Mouse (Mus musculus) limb, embryonic 13.5 days (tissue): ENCODE results near the gene Tbk1. TPM values are rescaled to one million over a fixed set of nuclear protein-coding genes. Genes with fewer than 3 reads are reported as not detected.
A peak's percentile ranks its signal among the peaks of the same experiment; 100 is the strongest.

ENCODE experiments used
- ATAC-seq: fragments of 200-750 bp; cut with Nextera tagmentation; 2 replicates; pipeline ENCODE4 v1.8.0; 2017; ENCODE audit warnings: low read depth, moderate number of reproducible peaks, moderate TSS enrichment; ENCODE audit not compliant: low FRiP score
- H3K27ac ChIP-seq: fragments of 300-500 bp; sonication (generic); 2 replicates; pipeline ENCODE4 v1.5.1; 2015; ENCODE audit warnings: inconsistent platforms, mild to moderate bottlenecking, moderate library complexity
- H3K27me3 ChIP-seq: fragments of 300-500 bp; sonication (generic); 2 replicates; pipeline ENCODE4 v1.6.1; 2015; ENCODE audit warnings: mild to moderate bottlenecking, inconsistent platforms
- H3K36me3 ChIP-seq: fragments of 300-500 bp; sonication (generic); 2 replicates; pipeline ENCODE4 v1.6.1; 2015; ENCODE audit warnings: inconsistent platforms, mild to moderate bottlenecking, moderate library complexity
- H3K4me1 ChIP-seq: fragments of 300-500 bp; sonication (generic); 2 replicates; pipeline ENCODE4 v1.6.1; 2015; ENCODE audit warnings: inconsistent platforms
- H3K4me2 ChIP-seq: fragments of 300-500 bp; sonication (generic); replicated peaks from 2 replicates; pipeline ENCODE4 v1.6.1; 2015; ENCODE audit warnings: inconsistent platforms, mild to moderate bottlenecking, moderate library complexity
- H3K4me3 ChIP-seq: fragments of 300-500 bp; sonication (generic); 2 replicates; pipeline ENCODE4 v1.5.1; 2015; ENCODE audit warnings: moderate library complexity, mild to moderate bottlenecking, inconsistent platforms
- H3K9ac ChIP-seq: fragments of 300-500 bp; sonication (generic); 2 replicates; pipeline ENCODE4 v1.6.1; 2015; ENCODE audit warnings: mild to moderate bottlenecking, inconsistent platforms
- H3K9me3 ChIP-seq: fragments of 300-500 bp; sonication (generic); 2 replicates; pipeline ENCODE4 v1.6.1; 2016; ENCODE audit warnings: inconsistent platforms
- WGBS: fragments of 180-500 bp; shearing (Covaris S2); methylation state at CpG from one replicate; pipeline ENCODE4 v1.1.7; 2015; 5-methylcytosine and 5-hydroxymethylcytosine counted together
- polyA plus RNA-seq: library from polyadenylated mRNA; unstranded; fragments of >200 nt; fragmentation: Nextera tagmentation; extraction: Ambion mirVana; gene quantifications from 2 replicates; pipeline ENCODE4 v1.2.1, GENCODE M21; 2015

The Tbk1 gene
- polyA plus RNA-seq, 1 experiment from 2014 or later: 31.1 TPM

GRCm38 (mm10) chr10:121615146-121615870, 28.7 kb upstream of the Tbk1 start:
- Histone ChIP-seq H3K36me3 (peaks cover 92% of the 10 kb centered on the region), H3K27me3 (no peaks in the 10 kb centered on the region), H3K27ac (no peak overlapping the region), H3K4me3 (no peak overlapping the region), H3K4me2 (no peak overlapping the region), H3K4me1 (no peaks in the 10 kb centered on the region), H3K9ac (no peak overlapping the region), H3K9me3 (no peaks in the 10 kb centered on the region)
- WGBS: 94% methylated on average over 13 of the region's 13 CpGs
- ATAC-seq: no peak

- Histone ChIP-seq H3K9ac (no peak overlapping the region), H3K27ac (no peak overlapping the region), H3K4me3 (no peak overlapping the region), H3K9me3 (no peaks in the 10 kb centered on the region), H3K4me1 (no peaks in the 10 kb centered on the region), H3K4me2 (no peak overlapping the region), H3K27me3 (no peaks in the 10 kb centered on the region), H3K36me3 (peaks cover 92% of the 10 kb centered on the region)
- ATAC-seq: no peak
- 91% methylated on average over 13 of the region's 13 CpGs for WGBS
Measured at GRCm38 (mm10) chr10:121613570-121613969, 27.0 kb upstream of the Tbk1 start.

- H3K27me3 ChIP-seq: no peaks in the 10 kb centered on the region
- no peaks in the 10 kb centered on the region for H3K9me3 ChIP-seq
- no peak overlapping the region for H3K27ac ChIP-seq
- H3K9ac ChIP-seq: no peak overlapping the region
- WGBS: 87% methylated on average over 6 of the region's 6 CpGs
- no peak overlapping the region for H3K4me2 ChIP-seq
- no peaks in the 10 kb centered on the region for H3K4me1 ChIP-seq
- H3K36me3 ChIP-seq: peaks cover 91% of the 10 kb centered on the region
- no peak for ATAC-seq
- H3K4me3 ChIP-seq: no peak overlapping the region
Measured at GRCm38 (mm10) chr10:121612448-121612847, 25.9 kb upstream of the Tbk1 start.

DNA sequence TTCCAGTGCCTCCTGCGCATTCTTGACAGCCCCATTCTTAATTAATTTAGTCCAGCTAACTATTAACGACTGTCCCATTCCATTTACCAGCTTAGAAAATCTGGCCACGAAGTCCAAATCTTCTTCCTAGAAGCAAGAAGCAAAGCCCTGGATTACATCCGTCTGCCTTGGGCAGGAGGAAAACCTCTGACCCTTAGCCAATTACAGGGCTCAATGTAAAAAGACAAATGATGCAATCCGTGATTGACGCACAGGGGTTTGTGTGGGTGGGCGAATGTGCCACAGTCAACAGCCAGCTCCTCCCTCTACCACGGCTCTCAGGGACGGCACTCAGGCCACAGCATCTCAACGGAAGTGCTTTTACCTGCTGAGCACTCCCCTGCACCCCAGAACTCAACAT, 25.0 kb upstream of the Tbk1 start:
- no peak overlapping the region for H3K4me3 ChIP-seq
- ATAC-seq: no peak
- H3K27ac ChIP-seq: no peak overlapping the region
- no peaks in the 10 kb centered on the region for H3K4me1 ChIP-seq
- 85% methylated on average over 10 of the region's 10 CpGs for WGBS
- H3K9me3 ChIP-seq: no peaks in the 10 kb centered on the region
- H3K36me3 ChIP-seq: peaks cover 91% of the 10 kb centered on the region
- H3K9ac ChIP-seq: no peak overlapping the region
- H3K4me2 ChIP-seq: no peak overlapping the region
- no peaks in the 10 kb centered on the region for H3K27me3 ChIP-seq

DNA sequence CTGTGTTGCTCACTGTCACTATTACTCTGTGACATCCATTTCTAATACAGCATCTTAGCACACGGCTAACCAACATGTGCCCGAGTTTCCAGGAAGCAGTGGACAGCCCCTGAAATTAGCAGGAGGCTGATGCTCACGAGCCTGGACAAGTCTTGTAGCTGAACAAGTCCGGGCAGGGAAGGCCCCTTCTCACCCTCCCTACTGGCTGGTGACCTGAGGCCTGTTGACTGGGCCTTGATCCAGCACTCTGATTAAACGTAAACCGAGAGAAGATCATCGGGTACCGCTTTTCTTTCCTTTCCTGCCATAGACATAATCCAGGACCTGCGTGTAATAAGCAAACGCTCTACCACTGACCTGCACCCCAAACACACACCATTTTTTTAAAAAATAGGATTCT, 21.6 kb upstream of the Tbk1 start:
- Histone ChIP-seq H3K27ac (no peak overlapping the region), H3K4me3 (no peak overlapping the region), H3K27me3 (no peaks in the 10 kb centered on the region), H3K4me2 (no peak overlapping the region), H3K9ac (no peak overlapping the region), H3K9me3 (no peaks in the 10 kb centered on the region), H3K36me3 (peaks cover 93% of the 10 kb centered on the region), H3K4me1 (no peaks in the 10 kb centered on the region)
- no peak for ATAC-seq
- WGBS: 88% methylated on average over 10 of the region's 10 CpGs

GRCm38 (mm10) chr10:121604632-121605344, 18.2 kb upstream of the Tbk1 start:
- H3K27me3 ChIP-seq: no peaks in the 10 kb centered on the region

DNA sequence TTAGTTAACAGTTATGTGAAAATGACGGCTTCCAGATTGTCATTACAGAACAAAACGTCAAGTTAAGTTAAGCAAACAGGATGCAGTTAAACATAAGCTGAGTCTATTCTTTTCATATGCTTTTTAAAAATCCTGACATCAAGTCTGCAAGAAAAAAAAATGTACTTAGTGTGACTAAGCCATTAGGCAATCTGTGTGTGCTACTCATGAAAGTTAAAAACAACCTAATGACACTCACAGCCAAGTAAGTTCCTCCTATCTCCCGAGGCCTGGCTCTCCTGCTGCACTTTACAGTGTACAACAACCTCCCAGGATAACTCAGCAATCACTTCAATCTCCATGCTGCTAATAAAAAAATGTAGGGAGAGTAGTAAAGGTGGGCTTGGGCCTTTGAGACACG, 17.0 kb upstream of the Tbk1 start:
- Histone ChIP-seq H3K9ac (no peak overlapping the region), H3K4me2 (no peak overlapping the region), H3K36me3 (peaks cover 99% of the 10 kb centered on the region), H3K9me3 (no peaks in the 10 kb centered on the region), H3K27ac (no peak overlapping the region), H3K27me3 (no peaks in the 10 kb centered on the region), H3K4me3 (no peak overlapping the region), H3K4me1 (no peaks in the 10 kb centered on the region)
- no peak for ATAC-seq
- WGBS: 84% methylated on average over 4 of the region's 4 CpGs

More at GRCm38 (mm10) chr10:121604632-121605344, 18.2 kb upstream of the Tbk1 start:
- Histone ChIP-seq H3K36me3 (peaks cover 97% of the 10 kb centered on the region), H3K9ac (no peak overlapping the region), H3K27ac (no peak overlapping the region), H3K4me3 (no peak overlapping the region), H3K4me2 (no peak overlapping the region), H3K4me1 (no peaks in the 10 kb centered on the region), H3K9me3 (no peaks in the 10 kb centered on the region)
- ATAC-seq: no peak
- WGBS: 96% methylated on average over 13 of the region's 13 CpGs

GRCm38 (mm10) chr10:121601272-121601671, 14.7 kb upstream of the Tbk1 start:
- H3K36me3 ChIP-seq: peaks cover 99% of the 10 kb centered on the region
- H3K4me3 ChIP-seq: no peak overlapping the region
- H3K27me3 ChIP-seq: no peaks in the 10 kb centered on the region
- peak; percentile 38; the same call in 1 of the 2 replicates for ATAC-seq
- H3K4me1 ChIP-seq: no peaks in the 10 kb centered on the region
- WGBS: 72% methylated on average over 6 of the region's 6 CpGs
- H3K9me3 ChIP-seq: no peaks in the 10 kb centered on the region
- H3K27ac ChIP-seq: no peak overlapping the region; the same call in 1 of the 2 replicates
- no peak overlapping the region for H3K4me2 ChIP-seq
- H3K9ac ChIP-seq: no peak overlapping the region

DNA sequence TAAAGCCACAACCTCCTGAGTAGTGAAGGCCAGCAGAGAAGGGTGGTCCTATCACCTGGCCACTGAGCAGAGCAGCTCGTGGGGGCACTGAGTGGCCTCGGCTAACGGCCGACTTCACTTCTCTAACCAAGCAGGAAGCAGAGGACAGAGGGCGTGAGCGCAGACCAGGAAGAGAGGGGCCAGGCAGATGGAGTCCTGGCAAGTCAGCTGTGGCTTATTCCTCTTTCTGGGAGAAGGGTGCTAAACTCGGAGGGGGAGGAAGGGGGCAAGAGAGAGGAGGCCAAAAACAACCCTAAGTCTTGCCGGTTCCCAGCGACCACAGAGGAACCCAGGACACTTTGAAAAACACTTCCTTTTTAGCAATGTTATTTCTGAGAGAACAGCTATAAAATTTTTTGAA, 10.0 kb upstream of the Tbk1 start:
- ATAC-seq: no peak
- Histone ChIP-seq H3K9me3 (no peaks in the 10 kb centered on the region), H3K27ac (no peak overlapping the region), H3K4me3 (no peak overlapping the region), H3K4me2 (no peak overlapping the region), H3K27me3 (no peaks in the 10 kb centered on the region), H3K4me1 (no peaks in the 10 kb centered on the region), H3K36me3 (peaks cover 95% of the 10 kb centered on the region), H3K9ac (no peak overlapping the region)
- WGBS: 93% methylated on average over 9 of the region's 9 CpGs

GRCm38 (mm10) chr10:121591106-121591505, 4.5 kb upstream of the Tbk1 start:
- 94% methylated on average over 14 of the region's 14 CpGs for WGBS
- Histone ChIP-seq H3K4me1 (no peaks in the 10 kb centered on the region), H3K27me3 (no peaks in the 10 kb centered on the region), H3K9me3 (no peaks in the 10 kb centered on the region), H3K36me3 (peaks cover 64% of the 10 kb centered on the region), H3K9ac (0 out of 2 replicates have a peak overlapping the region, but pooled peaks have one; percentile 8), H3K4me2 (no peak overlapping the region), H3K27ac (no peak overlapping the region), H3K4me3 (no peak overlapping the region)
- no peak for ATAC-seq

DNA sequence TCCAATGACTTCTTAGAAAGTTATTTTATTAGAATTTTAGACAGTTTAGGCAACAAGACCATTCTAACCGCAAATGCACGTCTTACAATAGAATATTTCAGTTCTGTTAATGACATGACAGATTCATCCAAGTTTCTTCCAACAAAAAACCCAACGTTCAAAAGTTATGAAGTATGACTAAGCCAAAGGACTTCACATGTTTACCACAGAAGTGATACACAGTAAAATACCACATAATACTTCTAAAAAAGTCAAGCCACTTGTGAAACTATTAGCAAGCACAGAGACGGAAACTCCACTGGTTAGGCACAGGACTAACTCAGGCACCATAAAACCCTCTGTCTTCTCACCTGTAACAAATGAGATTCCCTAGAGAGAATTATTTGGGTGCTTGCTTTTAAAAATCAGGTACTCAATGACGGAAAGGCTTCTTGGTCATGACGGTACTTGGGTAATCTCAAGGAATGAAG, 819 bp upstream of the Tbk1 start:
- Histone ChIP-seq H3K9ac (peak overlapping the region; percentile 90), H3K36me3 (peaks cover 48% of the 10 kb centered on the region), H3K4me3 (peak overlapping the region; percentile 89), H3K4me1 (peaks cover 12% of the 10 kb centered on the region), H3K27ac (peak overlapping the region; percentile 61; the same call in 1 of the 2 replicates), H3K4me2 (peak overlapping the region; percentile 81), H3K9me3 (no peaks in the 10 kb centered on the region), H3K27me3 (no peaks in the 10 kb centered on the region)
- ATAC-seq: no peak
- WGBS: 61% methylated on average over 6 of the region's 6 CpGs

DNA sequence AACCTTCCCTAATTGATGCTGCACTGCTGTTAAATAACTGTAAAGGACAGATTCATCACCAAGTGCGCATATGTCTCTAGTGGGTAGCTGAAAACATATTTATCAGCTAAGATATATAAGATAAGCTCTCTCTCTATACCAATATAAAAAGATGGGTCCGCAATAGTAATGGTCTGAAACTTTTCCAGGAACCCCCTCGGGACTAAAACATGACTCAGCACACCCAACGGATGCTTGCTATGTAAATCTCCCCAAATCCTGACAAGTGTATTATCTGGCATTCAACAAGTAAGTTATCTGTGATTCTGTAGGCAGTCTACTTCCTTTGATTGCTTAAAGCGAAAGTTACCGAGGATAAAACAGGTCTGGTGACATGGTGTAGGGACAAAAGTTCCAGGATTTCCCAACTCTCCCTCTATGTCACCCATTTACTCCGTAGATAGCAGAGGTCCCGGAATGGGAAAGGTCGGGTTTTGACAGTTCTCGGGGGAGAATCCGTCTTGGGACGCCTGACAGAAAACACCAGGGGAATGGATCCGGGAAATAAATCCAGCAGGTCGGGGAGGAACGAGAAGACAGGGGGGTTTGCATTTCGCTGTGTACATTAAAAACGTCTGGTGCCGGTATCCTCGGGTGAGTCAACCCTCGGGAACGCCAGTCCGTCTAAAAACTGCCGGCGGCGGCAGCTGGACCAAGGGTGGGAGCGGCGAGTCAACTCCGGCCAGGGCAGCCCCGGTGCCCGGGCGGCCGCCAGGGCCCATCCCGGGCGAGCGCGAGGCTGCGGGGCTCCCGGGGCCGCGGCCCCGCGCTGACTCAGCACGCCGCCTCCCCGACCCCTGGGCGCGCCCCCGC, 570 bp downstream of the Tbk1 start:
- peaks cover 47% of the 10 kb centered on the region for H3K36me3 ChIP-seq
- no peak for ATAC-seq
- WGBS: 4% methylated on average over 35 of the region's 48 CpGs

More for the DNA sequence above, 570 bp downstream of the Tbk1 start:
- Histone ChIP-seq H3K4me1 (peaks cover 12% of the 10 kb centered on the region), H3K9ac (peak overlapping the region; percentile 90), H3K9me3 (no peaks in the 10 kb centered on the region), H3K27ac (peak overlapping the region; percentile 61; the same call in 1 of the 2 replicates), H3K4me3 (peak overlapping the region; percentile 89), H3K27me3 (no peaks in the 10 kb centered on the region), H3K4me2 (peak overlapping the region; percentile 81)
